Mouse (Mus musculus): ENCODE data around the gene Cln5.

Cln5 gene

GRCm38 (mm10) chr14:103069864-103070611 lies at the start of gene Cln5:
TSS of gene Cln5 (plus strand) at chr14:103070216.
- peak; percentile 85 to 92 for DNase-seq (ENCODE audit: low read depth in 1 of 2, low spot score in 2 of 2)

- DNase-seq (ENCODE audit: low read depth in 1 of 2, low spot score in 2 of 2), result no peak
Measured at GRCm38 (mm10) chr14:103029203-103029602, 40.8 kb upstream of the Cln5 start.

- DNase-seq (ENCODE audit: low read depth in 1 of 2, low spot score in 2 of 2), result peak; percentile 70 to 84
Measured at GRCm38 (mm10) chr14:103033271-103033823, 36.7 kb upstream of the Cln5 start.

DNA sequence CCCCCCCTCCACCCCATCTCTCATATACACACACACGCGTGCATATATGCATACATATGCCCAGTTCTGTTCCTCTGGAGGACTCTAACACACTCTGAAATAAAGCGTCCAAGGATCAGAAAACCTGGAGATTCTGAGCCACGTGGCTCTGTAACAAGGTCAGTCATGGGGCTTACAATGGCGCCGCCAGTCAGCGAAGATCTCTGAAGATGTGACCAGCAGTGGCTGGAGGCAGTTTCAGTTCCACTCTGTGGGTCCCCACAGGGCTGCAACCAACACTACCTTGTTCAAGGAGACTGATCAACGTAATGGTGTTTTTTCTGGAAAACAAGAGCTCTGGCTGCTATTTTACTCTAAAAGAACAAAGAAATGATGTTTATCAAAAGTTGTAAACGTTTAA lies 35.9 kb upstream of the Cln5 start:
- peak; percentile 60 to 64 for DNase-seq (ENCODE audit: low read depth in 1 of 2, low spot score in 2 of 2)

- DNase-seq (ENCODE audit: low read depth in 1 of 2, low spot score in 2 of 2), result peak; percentile 47 to 62
Measured at GRCm38 (mm10) chr14:103037016-103037415, 33.0 kb upstream of the Cln5 start.

DNA sequence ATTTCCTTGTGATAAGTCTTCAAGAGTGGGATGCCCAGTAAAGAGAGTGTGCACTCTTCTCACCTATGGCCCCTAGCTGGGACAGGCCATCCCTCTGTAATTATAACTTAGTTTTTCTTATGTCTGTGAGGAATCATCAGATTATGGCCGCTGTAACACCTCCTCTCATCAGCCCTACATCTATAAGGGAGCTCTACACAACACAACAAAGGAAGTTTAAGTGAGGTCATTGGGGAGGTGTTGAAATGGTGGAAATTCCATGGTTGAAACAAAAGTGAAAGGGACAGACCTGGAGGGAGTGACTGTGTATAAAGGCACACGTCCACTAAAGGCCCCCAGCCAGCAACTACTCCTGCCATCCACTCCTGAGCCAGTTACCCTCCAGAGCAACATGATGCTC lies 23.3 kb upstream of the Cln5 start, which contains the start of gene Acod1:
Gene Acod1, plus strand, starts transcription at position 301 of the 400 bp plus-strand sequence.
- DNase-seq (ENCODE audit: low read depth in 1 of 2, low spot score in 2 of 2), result no peak

GRCm38 (mm10) chr14:103048292-103049086 lies 21.5 kb upstream of the Cln5 start:
- no peak for DNase-seq (ENCODE audit: low read depth in 1 of 2, low spot score in 2 of 2)

DNA sequence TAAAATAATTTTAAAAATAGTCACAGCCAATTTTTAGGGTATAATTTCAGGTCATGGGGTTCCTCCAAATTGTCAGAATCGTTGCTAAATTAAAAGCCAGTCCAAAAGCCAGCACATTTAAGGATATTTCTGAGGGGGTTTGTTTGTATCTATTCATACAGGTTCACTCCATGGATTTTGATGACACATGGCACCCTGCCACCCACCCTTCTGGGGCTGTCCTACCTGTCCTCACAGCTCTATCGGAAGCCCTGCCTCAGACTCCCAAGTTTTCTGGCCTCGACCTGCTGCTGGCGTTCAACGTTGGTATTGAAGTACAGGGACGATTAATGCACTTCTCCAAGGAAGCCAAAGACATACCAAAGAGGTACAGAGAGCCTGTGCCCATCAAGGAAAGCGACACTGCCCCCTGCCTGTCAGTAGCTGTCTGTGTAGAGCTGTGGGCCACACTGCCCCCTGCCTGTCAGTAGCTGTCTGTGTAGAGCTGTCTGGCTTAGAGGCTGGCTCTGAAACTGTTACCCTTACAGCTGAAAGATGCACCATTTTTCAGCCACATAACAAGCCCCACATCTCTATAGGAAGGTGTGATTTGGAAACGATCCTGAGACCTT lies 18.8 kb upstream of the Cln5 start:
- DNase-seq (ENCODE audit: low read depth in 1 of 2, low spot score in 2 of 2), result peak; percentile 73 to 90

GRCm38 (mm10) chr14:103054731-103055130 lies 15.3 kb upstream of the Cln5 start:
- DNase-seq (ENCODE audit: low read depth in 1 of 2, low spot score in 2 of 2), result no peak

DNA sequence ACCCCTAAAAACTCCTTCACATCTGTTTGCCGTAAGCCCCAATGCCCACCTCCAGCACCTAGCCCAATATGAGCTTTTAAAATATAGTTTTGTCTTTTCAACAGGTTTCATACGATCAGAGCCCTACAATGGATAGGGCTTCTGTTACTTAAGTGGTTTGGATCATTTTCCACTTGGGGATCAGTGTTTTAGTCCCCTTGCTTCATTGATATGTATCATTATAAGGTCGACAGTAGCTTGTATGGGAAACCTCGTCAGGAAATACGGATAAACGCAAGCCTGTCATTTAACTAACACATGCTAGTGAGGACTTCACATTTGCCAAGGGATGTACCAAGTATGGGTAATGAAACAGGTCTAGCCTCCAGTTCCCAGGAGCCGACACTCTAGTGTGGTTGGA lies 13.4 kb upstream of the Cln5 start:
- no peak for DNase-seq (ENCODE audit: low read depth in 1 of 2, low spot score in 2 of 2)

DNA sequence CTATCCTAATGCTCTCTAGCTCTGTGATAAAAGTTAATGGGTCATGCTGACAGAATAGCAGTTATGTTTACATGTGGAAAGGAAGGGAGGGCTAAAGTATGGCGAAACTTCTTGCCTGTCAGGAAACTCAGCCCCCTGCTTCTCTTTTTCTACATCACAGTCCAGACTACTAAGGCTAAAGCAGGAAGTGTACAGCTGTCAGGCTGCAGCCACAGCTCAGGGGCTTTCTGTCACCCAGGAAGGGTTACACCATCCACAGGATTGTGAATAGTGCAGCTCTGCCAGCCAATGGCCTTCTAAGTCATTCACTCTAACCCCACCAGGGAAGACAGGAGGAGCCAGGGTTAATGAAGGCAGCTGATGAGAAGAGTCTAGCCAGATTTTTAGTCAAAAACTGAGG lies 11.0 kb upstream of the Cln5 start:
- peak; percentile 76 to 77 for DNase-seq (ENCODE audit: low read depth in 1 of 2, low spot score in 2 of 2)

DNA sequence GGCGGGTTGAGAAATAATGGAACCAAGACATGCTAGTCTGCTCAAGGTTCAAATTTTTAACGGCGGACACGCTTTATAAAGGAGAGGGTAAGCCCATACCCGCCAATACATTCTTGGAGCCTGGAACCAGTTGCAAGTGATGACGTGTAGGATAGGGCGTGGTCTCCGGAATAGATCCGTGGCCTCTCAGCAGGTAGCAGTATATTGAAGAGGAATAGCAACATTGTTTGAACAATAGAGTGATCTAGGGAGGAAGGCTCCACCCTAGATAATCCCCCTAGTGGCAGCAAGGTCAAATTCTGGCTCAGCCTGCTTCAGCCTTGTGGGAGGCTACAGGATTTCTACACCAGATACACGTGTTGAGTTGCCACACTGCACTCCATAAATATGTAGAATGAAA lies 10.5 kb upstream of the Cln5 start:
- DNase-seq (ENCODE audit: low read depth in 1 of 2, low spot score in 2 of 2), result peak in 1 of 2 experiments; percentile 51

GRCm38 (mm10) chr14:103065294-103066167 lies 4.5 kb upstream of the Cln5 start:
- DNase-seq (ENCODE audit: low read depth in 1 of 2, low spot score in 2 of 2), result peak in 1 of 2 experiments; percentile 61

DNA sequence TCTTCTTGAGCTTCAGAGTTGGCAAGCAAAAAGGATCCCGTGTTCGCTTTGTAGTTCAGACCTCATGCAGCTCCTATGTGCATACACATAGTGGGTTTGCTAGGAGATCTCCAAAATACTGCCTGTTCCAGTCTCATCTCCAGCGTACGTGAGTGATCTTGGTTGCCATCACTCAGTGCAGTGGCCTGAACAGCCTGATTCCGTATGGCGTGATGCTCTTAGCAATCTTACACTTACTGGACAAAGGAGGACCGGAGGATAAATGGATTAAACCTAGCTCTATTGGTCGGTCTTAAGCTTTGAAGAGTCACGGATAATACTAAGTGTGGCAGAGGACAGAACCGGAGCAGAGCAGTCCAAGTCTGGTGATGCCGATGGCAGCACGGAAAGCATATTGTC lies 552 bp upstream of the Cln5 start:
- no peak for DNase-seq (ENCODE audit: low read depth in 1 of 2, low spot score in 2 of 2)

DNA sequence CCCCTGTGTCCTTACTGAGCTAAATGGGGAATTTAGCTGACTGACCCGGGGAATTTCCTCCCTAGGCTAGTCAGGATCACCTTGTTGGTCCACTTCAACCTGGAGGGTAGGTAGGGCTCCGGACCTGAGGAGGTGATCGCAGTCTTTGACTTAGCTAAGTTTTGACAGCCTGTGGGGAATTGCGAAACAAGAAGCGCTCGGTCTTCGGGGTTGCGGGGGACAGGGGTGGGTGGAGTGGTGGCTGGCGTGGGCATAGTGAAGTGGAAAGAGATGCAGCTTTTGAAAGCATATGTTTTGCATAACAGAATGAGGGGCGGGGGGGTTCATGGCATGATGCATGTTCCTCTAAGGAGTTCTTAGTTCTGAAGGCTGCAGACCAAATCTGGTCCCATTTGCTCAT lies 774 bp downstream of the Cln5 start:
- DNase-seq (ENCODE audit: low read depth in 1 of 2, low spot score in 2 of 2), result no peak

GRCm38 (mm10) chr14:103071471-103071870 lies 1.5 kb downstream of the Cln5 start:
- no peak for DNase-seq (ENCODE audit: low read depth in 1 of 2, low spot score in 2 of 2)

- DNase-seq (ENCODE audit: low read depth in 1 of 2, low spot score in 2 of 2), result no peak
Measured at GRCm38 (mm10) chr14:103072731-103073130, 2.7 kb downstream of the Cln5 start.

DNA sequence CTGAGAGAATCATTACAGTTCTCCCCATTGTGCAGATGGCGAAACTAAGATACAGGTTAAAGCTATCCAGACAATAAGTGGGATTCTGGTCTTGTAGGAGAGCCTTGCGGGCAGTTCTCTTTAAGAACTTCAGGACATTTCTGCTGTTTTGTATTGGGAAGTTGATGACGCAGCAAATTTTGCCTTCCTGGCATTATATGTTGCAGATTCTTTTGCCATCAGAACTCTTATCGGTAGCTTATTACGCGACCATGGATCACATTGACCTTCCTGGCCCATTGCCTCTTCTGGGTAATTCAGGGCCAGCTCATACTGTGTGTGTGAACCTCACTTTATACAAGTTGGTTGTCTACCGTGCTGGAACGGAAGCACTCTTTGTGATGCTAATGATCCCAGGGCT lies 3.8 kb downstream of the Cln5 start:
- no peak for DNase-seq (ENCODE audit: low read depth in 1 of 2, low spot score in 2 of 2)

DNA sequence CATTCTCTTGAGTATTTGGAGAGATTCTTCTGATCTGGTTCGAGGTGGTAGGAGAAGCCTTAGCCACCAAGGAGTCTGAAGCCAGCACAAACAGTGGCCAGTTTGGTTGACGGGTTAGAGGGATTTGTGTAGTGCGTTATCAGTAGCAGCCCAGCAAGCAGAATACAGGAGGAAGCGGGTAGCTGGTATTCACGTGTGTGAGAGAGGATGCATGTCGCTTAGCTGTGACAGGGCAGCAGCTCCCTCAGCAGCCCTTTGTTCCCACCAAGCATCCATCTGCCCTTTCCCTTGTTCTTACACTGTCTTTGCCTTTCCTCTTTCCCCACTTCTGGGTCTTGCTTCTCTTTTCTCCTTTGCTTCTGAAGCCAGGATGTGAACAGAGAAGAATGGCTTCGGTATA lies 5.2 kb downstream of the Cln5 start:
- DNase-seq (ENCODE audit: low read depth in 1 of 2, low spot score in 2 of 2), result no peak

GRCm38 (mm10) chr14:103077272-103078005 lies 7.4 kb downstream of the Cln5 start:
- DNase-seq (ENCODE audit: low read depth in 1 of 2, low spot score in 2 of 2), result no peak
